Mouse (Mus musculus) embryonic facial prominence, embryonic 10.5 days (tissue): ENCODE measurements around the gene Tsfm. TPM values are rescaled to one million over a fixed set of nuclear protein-coding genes. Genes with fewer than 3 reads are reported as not detected.

Experiments used
- DNase-seq: peaks from one replicate; pipeline ENCODE4 v3.0.0-alpha.2; 2017; ENCODE audit warnings: low spot score
- H3K27ac ChIP-seq: fragments of 300-500 bp; sonication (generic); replicated peaks from 2 replicates; pipeline ENCODE4 v1.5.1; 2016; ENCODE audit warnings: mild to moderate bottlenecking
- H3K27me3 ChIP-seq: fragments of 300-500 bp; sonication (generic); replicated peaks from 2 replicates; pipeline ENCODE4 v1.6.1; 2016; ENCODE audit warnings: low read depth, mild to moderate bottlenecking; ENCODE audit not compliant: poor library complexity, severe bottlenecking
- H3K36me3 ChIP-seq: fragments of 300-500 bp; sonication (generic); replicated peaks from 2 replicates; pipeline ENCODE4 v1.6.1; 2016; ENCODE audit warnings: mild to moderate bottlenecking, moderate library complexity
- H3K4me1 ChIP-seq: fragments of 300-500 bp; sonication (generic); 2 replicates; pipeline ENCODE4 v1.6.1; 2016
- H3K4me3 ChIP-seq: fragments of 300-500 bp; sonication (generic); 2 replicates; pipeline ENCODE4 v1.5.1; 2016; ENCODE audit warnings: mild to moderate bottlenecking, moderate library complexity
- H3K9me3 ChIP-seq: fragments of 300-500 bp; sonication (generic); 2 replicates; pipeline ENCODE4 v1.6.1; 2016; ENCODE audit warnings: mild to moderate bottlenecking
- WGBS: fragments of 180-500 bp; shearing (Covaris S2); methylation state at CpG from one replicate; pipeline ENCODE4 v1.1.7; 2016; 5-methylcytosine and 5-hydroxymethylcytosine counted together
- polyA plus RNA-seq: library from polyadenylated mRNA; unstranded; fragments of >200 nt; fragmentation: Nextera tagmentation; extraction: Ambion mirVana; gene quantifications from 2 replicates; pipeline ENCODE4 v1.2.1, GENCODE M21; 2016

The Tsfm gene
- polyA plus RNA-seq, 1 experiment from 2014 or later = 106 TPM

GRCm38 (mm10) chr10:127048608-127049394, 18.2 kb upstream of the Tsfm start:
- DNase-seq = peak; percentile 39

GRCm38 (mm10) chr10:127047954-127048353, 17.3 kb upstream of the Tsfm start, which contains the start of gene Cyp27b1:
TSS of gene Cyp27b1 (plus strand) at chr10:127048250.
- H3K36me3 ChIP-seq = peaks cover 32% of the 10 kb centered on the region
- no peak for DNase-seq
- peak within 1 kb of the TSS; percentile 42 for H3K4me3 ChIP-seq
- peaks cover 18% of the 10 kb centered on the region for H3K4me1 ChIP-seq
- H3K9me3 ChIP-seq = no peaks in the 10 kb centered on the region
- WGBS = 32% methylated on average over 5 of the region's 5 CpGs
- H3K27ac ChIP-seq = no peak within 1 kb of the TSS
- H3K27me3 ChIP-seq = peaks cover 66% of the 10 kb centered on the region

More at GRCm38 (mm10) chr10:127048608-127049394, 18.2 kb upstream of the Tsfm start:
- no peaks in the 10 kb centered on the region for H3K9me3 ChIP-seq
- H3K4me1 ChIP-seq = peaks cover 16% of the 10 kb centered on the region
- WGBS = 5% methylated on average over 35 of the region's 35 CpGs
- peaks cover 73% of the 10 kb centered on the region for H3K27me3 ChIP-seq
- no peak overlapping the region for H3K27ac ChIP-seq
- H3K36me3 ChIP-seq = peaks cover 24% of the 10 kb centered on the region
- H3K4me3 ChIP-seq = peak overlapping the region; percentile 42

GRCm38 (mm10) chr10:127043187-127043586, 12.5 kb upstream of the Tsfm start:
- Histone ChIP-seq H3K4me3 (peak overlapping the region; percentile 93), H3K27ac (no peak overlapping the region), H3K4me1 (peaks cover 23% of the 10 kb centered on the region), H3K27me3 (peaks cover 38% of the 10 kb centered on the region), H3K36me3 (peaks cover 32% of the 10 kb centered on the region), H3K9me3 (no peaks in the 10 kb centered on the region)
- DNase-seq = no peak
- 81% methylated on average over 6 of the region's 6 CpGs for WGBS

- no peaks in the 10 kb centered on the region for H3K9me3 ChIP-seq
- DNase-seq = no peak
- WGBS = 21% methylated on average over 5 of the region's 5 CpGs
- H3K36me3 ChIP-seq = peaks cover 32% of the 10 kb centered on the region
- H3K4me1 ChIP-seq = peaks cover 23% of the 10 kb centered on the region
- peak overlapping the region; percentile 93 for H3K4me3 ChIP-seq
- H3K27me3 ChIP-seq = peaks cover 32% of the 10 kb centered on the region
- peak overlapping the region; percentile 92 for H3K27ac ChIP-seq
Observed at GRCm38 (mm10) chr10:127042468-127043115, 12.0 kb upstream of the Tsfm start.

GRCm38 (mm10) chr10:127041774-127042338, 11.2 kb upstream of the Tsfm start:
- peak; percentile 94 for DNase-seq
- no peaks in the 10 kb centered on the region for H3K9me3 ChIP-seq
- H3K4me1 ChIP-seq = peaks cover 23% of the 10 kb centered on the region
- peak overlapping the region; percentile 92 for H3K27ac ChIP-seq
- WGBS = under 1% methylated on average over 44 of the region's 44 CpGs
- H3K36me3 ChIP-seq = peaks cover 28% of the 10 kb centered on the region
- peaks cover 24% of the 10 kb centered on the region for H3K27me3 ChIP-seq
- peak overlapping the region; percentile 93 for H3K4me3 ChIP-seq

- Histone ChIP-seq H3K4me3 (peak within 1 kb of the TSS; percentile 93), H3K27me3 (peaks cover 19% of the 10 kb centered on the region), H3K4me1 (peaks cover 23% of the 10 kb centered on the region), H3K36me3 (peaks cover 27% of the 10 kb centered on the region), H3K27ac (peak within 1 kb of the TSS; percentile 92), H3K9me3 (no peaks in the 10 kb centered on the region)
- under 1% methylated on average over 28 of the region's 28 CpGs for WGBS
- DNase-seq = peak; percentile 70
Observed at GRCm38 (mm10) chr10:127041274-127041766, 10.7 kb upstream of the Tsfm start, which contains the start of the genes Mettl1 and Eef1akmt3. TSS of gene Mettl1 (plus strand) at chr10:127041414. TSS of gene Eef1akmt3 (minus strand) at chr10:127041513.

GRCm38 (mm10) chr10:127040569-127041214, 10.1 kb upstream of the Tsfm start:
- peak overlapping the region; percentile 93 for H3K4me3 ChIP-seq
- peaks cover 20% of the 10 kb centered on the region for H3K36me3 ChIP-seq
- peaks cover 19% of the 10 kb centered on the region for H3K27me3 ChIP-seq
- H3K4me1 ChIP-seq = peaks cover 23% of the 10 kb centered on the region
- DNase-seq = no peak
- WGBS = 2% methylated on average over 20 of the region's 20 CpGs
- peak overlapping the region; percentile 92 for H3K27ac ChIP-seq
- no peaks in the 10 kb centered on the region for H3K9me3 ChIP-seq

GRCm38 (mm10) chr10:127037641-127038040, 7.0 kb upstream of the Tsfm start:
- no peaks in the 10 kb centered on the region for H3K36me3 ChIP-seq
- H3K27ac ChIP-seq = no peak overlapping the region
- 76% methylated on average over 12 of the region's 12 CpGs for WGBS
- no peak overlapping the region for H3K4me3 ChIP-seq
- peaks cover 17% of the 10 kb centered on the region for H3K4me1 ChIP-seq
- DNase-seq = no peak
- no peaks in the 10 kb centered on the region for H3K9me3 ChIP-seq
- H3K27me3 ChIP-seq = peaks cover 19% of the 10 kb centered on the region

- H3K27ac ChIP-seq = no peak overlapping the region
- no peaks in the 10 kb centered on the region for H3K36me3 ChIP-seq
- no peak for DNase-seq
- peaks cover 9% of the 10 kb centered on the region; the same call in 1 of the 2 replicates for H3K4me1 ChIP-seq
- H3K4me3 ChIP-seq = no peak overlapping the region
- 84% methylated on average over 12 of the region's 12 CpGs for WGBS
- H3K27me3 ChIP-seq = peaks cover 19% of the 10 kb centered on the region
- H3K9me3 ChIP-seq = no peaks in the 10 kb centered on the region
Observed at GRCm38 (mm10) chr10:127036273-127036672, 5.6 kb upstream of the Tsfm start.

- Histone ChIP-seq H3K27me3 (no peaks in the 10 kb centered on the region; the same call in 1 of the 2 replicates), H3K36me3 (peaks cover 12% of the 10 kb centered on the region), H3K9me3 (no peaks in the 10 kb centered on the region), H3K4me3 (no peak overlapping the region), H3K4me1 (peaks cover 9% of the 10 kb centered on the region), H3K27ac (no peak overlapping the region)
- DNase-seq = no peak
- WGBS = 81% methylated on average over 8 of the region's 8 CpGs
Observed at GRCm38 (mm10) chr10:127033301-127033741, 2.7 kb upstream of the Tsfm start.

- 84% methylated on average over 16 of the region's 16 CpGs for WGBS
- no peaks in the 10 kb centered on the region for H3K27me3 ChIP-seq
Observed at GRCm38 (mm10) chr10:127018422-127018821, 12.2 kb downstream of the Tsfm start.

GRCm38 (mm10) chr10:127017071-127017470, 13.6 kb downstream of the Tsfm start:
- Histone ChIP-seq H3K27ac (no peak overlapping the region), H3K4me3 (no peak overlapping the region), H3K36me3 (peaks cover 8% of the 10 kb centered on the region), H3K4me1 (peaks cover 11% of the 10 kb centered on the region), H3K27me3 (no peaks in the 10 kb centered on the region), H3K9me3 (no peaks in the 10 kb centered on the region)
- DNase-seq = no peak
- WGBS = 25% methylated on average over 2 of the region's 2 CpGs

More at GRCm38 (mm10) chr10:127018422-127018821, 12.2 kb downstream of the Tsfm start:
- Histone ChIP-seq H3K4me3 (no peak overlapping the region), H3K36me3 (peaks cover 21% of the 10 kb centered on the region), H3K9me3 (no peaks in the 10 kb centered on the region), H3K4me1 (peaks cover 11% of the 10 kb centered on the region), H3K27ac (no peak overlapping the region)
- no peak for DNase-seq
